Mouse (Mus musculus) limb, embryonic 15.5 days (tissue): ENCODE measurements at regions not wholly inside any gene's neighbourhood (a gene's known extent, or its start where the extent isn't known, plus 50 kb on each side); places are given as distances from the start of the nearest gene placed in this dataset. TPM values are rescaled to one million over a fixed set of nuclear protein-coding genes. Genes with fewer than 3 reads are reported as not detected.

ENCODE experiments used
- ATAC-seq: fragments of 200-750 bp; cut with Nextera tagmentation; 2 replicates; pipeline ENCODE4 v1.8.0; 2017; ENCODE audit warnings: low read depth, moderate TSS enrichment; ENCODE audit not compliant: insufficient number of reproducible peaks, low FRiP score, low TSS enrichment
- H3K27ac ChIP-seq: fragments of 300-500 bp; sonication (generic); 2 replicates; pipeline ENCODE4 v1.5.1; 2015; ENCODE audit warnings: moderate library complexity, mild to moderate bottlenecking, inconsistent platforms
- H3K27me3 ChIP-seq: fragments of 300-500 bp; sonication (generic); 2 replicates; pipeline ENCODE4 v1.6.1; 2015; ENCODE audit warnings: inconsistent platforms
- H3K36me3 ChIP-seq: fragments of 300-500 bp; sonication (generic); 2 replicates; pipeline ENCODE4 v1.6.1; 2015; ENCODE audit warnings: inconsistent platforms
- H3K4me1 ChIP-seq: fragments of 300-500 bp; sonication (generic); 2 replicates; pipeline ENCODE4 v1.6.1; 2015; ENCODE audit warnings: inconsistent platforms
- H3K4me2 ChIP-seq: fragments of 300-500 bp; sonication (generic); 2 replicates; pipeline ENCODE4 v1.6.1; 2015; ENCODE audit warnings: mild to moderate bottlenecking, inconsistent platforms
- H3K4me3 ChIP-seq: fragments of 300-500 bp; sonication (generic); 2 replicates; pipeline ENCODE4 v1.5.1; 2015; ENCODE audit warnings: mild to moderate bottlenecking, inconsistent platforms
- H3K9ac ChIP-seq: fragments of 300-500 bp; sonication (generic); 2 replicates; pipeline ENCODE4 v1.6.1; 2015; ENCODE audit warnings: inconsistent platforms
- H3K9me3 ChIP-seq: fragments of 300-500 bp; sonication (generic); 2 replicates; pipeline ENCODE4 v1.6.1; 2016; ENCODE audit warnings: inconsistent platforms
- WGBS: fragments of 180-500 bp; shearing (Covaris S2); methylation state at CpG from one replicate; pipeline ENCODE4 v1.1.7; 2015; 5-methylcytosine and 5-hydroxymethylcytosine counted together
- microRNA-seq: library from miRNA; unstranded; fragments of <30 nt; microRNA quantifications from one replicate; pipeline ENCODE4, GENCODE M21; 2016

- Histone ChIP-seq H3K27me3 (no peaks in the 10 kb centered on the region), H3K4me3 (no peak overlapping the region), H3K36me3 (no peaks in the 10 kb centered on the region), H3K27ac (no peak overlapping the region), H3K9ac (no peak overlapping the region), H3K9me3 (no peaks in the 10 kb centered on the region), H3K4me2 (no peak overlapping the region), H3K4me1 (no peaks in the 10 kb centered on the region)
- WGBS = 79% methylated on average over 3 of the region's 3 CpGs
- no peak for ATAC-seq
Measured at GRCm38 (mm10) chr9:112291875-112292274, 56.1 kb upstream of the Arpp21 start.

Small RNA genes in the stretch of these regions (microRNA-seq; reads per million reads assigned to microRNA genes)
- gene Gm27847 = not detected
